Mouse (Mus musculus): Measurements from ENCODE around the gene Chpf2.

DNA sequence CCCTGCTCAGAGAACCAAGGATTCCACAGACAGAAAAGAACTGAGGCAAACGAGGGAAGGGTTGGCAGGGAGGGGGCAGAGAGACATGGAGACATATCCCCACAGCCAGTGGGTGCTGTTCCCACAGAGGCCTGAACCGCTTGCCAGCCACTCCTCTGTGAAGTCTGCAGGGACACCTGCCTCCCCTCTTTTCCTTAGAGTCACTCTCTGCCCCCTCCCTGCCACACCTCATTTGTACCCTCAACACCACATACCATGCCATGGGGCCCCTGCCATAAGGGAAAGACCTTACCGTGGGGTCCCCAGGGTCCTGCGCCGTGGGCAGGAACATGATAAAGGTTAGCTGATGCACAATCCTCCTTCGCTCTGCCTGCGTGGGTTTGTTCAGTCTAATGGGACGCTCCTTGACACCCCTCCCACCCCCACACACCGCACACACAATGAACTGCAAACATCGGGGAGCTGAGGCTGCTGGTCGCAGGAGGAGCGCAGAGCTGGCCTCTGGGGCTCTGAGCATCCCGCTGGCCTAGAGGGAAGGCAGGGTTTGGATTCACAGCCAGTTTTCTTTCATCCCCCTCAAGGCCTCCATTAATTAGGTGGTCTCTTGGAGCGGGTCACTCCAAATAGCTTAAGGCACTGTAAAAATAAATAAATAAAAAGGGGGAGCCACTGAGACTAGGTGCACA lies 19.6 kb downstream of the Chpf2 start:
- TF ChIP-seq POLR2A (IDR thresholded peaks at IDR 0.05; ENCODE audit: borderline replicate concordance, low read depth, low read length) (no peak), CTCF (IDR thresholded peaks at IDR 0.05; ENCODE audit: low read depth, low read length) (no peak)
